Mouse (Mus musculus) CH12.LX (cell line): ENCODE measurements at regions not wholly inside any gene's neighbourhood (a gene's known extent, or its start where the extent isn't known, plus 50 kb on each side); places are given as distances from the start of the nearest gene placed in this dataset.

Experiments
- DNase-seq: peaks from one replicate; pipeline ENCODE4 v3.0.0-alpha.2; 2013; ENCODE audit errors: extremely low read depth
- H3K27ac ChIP-seq: 2 replicates; pipeline ENCODE4 v1.5.1; 2012; ENCODE audit warnings: low read depth, mild to moderate bottlenecking, control low read depth, moderate library complexity; ENCODE audit not compliant: insufficient read depth
- H3K27me3 ChIP-seq: replicated peaks from 2 replicates; pipeline ENCODE3; 2012; ENCODE audit warnings: inconsistent platforms
- H3K36me3 ChIP-seq, 2 experiments: replicated peaks in 1 of 2; 2 replicates each; pipeline versions ENCODE3 to v1.6.1; 2012; ENCODE audit warnings: inconsistent platforms in 1 of 2, low read length in 1 of 2, mild to moderate bottlenecking in 1 of 2, mixed read lengths in 1 of 2, moderate library complexity in 1 of 2; ENCODE audit not compliant: control insufficient read depth in 1 of 2, insufficient read depth in 1 of 2
- H3K4me1 ChIP-seq, 2 experiments: 2 replicates each; pipeline ENCODE4 v1.6.1; 2012; ENCODE audit warnings: inconsistent platforms in 1 of 2, moderate library complexity in 1 of 2; ENCODE audit not compliant: insufficient read depth in 2 of 2, control insufficient read depth in 1 of 2
- H3K4me2 ChIP-seq: 2 replicates; pipeline ENCODE4 v1.6.1; 2012; ENCODE audit warnings: low read depth, mild to moderate bottlenecking, control low read depth; ENCODE audit not compliant: poor library complexity, insufficient read depth, severe bottlenecking
- H3K4me3 ChIP-seq, 3 experiments: fragments of 150-350 bp in 1 of 3; sonication (generic) in 1 of 3; replicated peaks in 1 of 3; 2 replicates each; pipeline versions ENCODE3 to v1.5.1; 2011 to 2012; ENCODE audit warnings: low read depth in 2 of 3, low read length in 2 of 3, mild to moderate bottlenecking in 2 of 3, moderate library complexity in 2 of 3, control low read depth in 1 of 3, improper control_type of control experiment in 1 of 3, inconsistent platforms in 1 of 3, mixed read lengths in 1 of 3; ENCODE audit not compliant: poor library complexity in 1 of 3
- H3K79me2 ChIP-seq: replicated peaks from 2 replicates; pipeline ENCODE4 v1.6.1; 2012; ENCODE audit warnings: mild to moderate bottlenecking, moderate library complexity; ENCODE audit not compliant: control insufficient read depth, poor library complexity, insufficient read depth, severe bottlenecking; ENCODE audit errors: extremely low read depth
- H3K9ac ChIP-seq: 2 replicates; pipeline ENCODE4 v1.6.1; 2012; ENCODE audit warnings: low read depth, mild to moderate bottlenecking, control low read depth, moderate library complexity; ENCODE audit not compliant: insufficient read depth
- H3K9me3 ChIP-seq: replicated peaks from 2 replicates; pipeline ENCODE3; 2012; ENCODE audit warnings: low read length, inconsistent platforms, mixed read lengths
- BHLHE40 ChIP-seq: IDR thresholded peaks from 2 replicates; pipeline ENCODE4 v1.6.1; 2011; ENCODE audit warnings: mild to moderate bottlenecking, low read depth, low read length, improper control_type of control experiment
- CHD2 ChIP-seq: IDR thresholded peaks from 2 replicates; pipeline ENCODE4 v1.6.1; 2011; ENCODE audit warnings: low read length, improper control_type of control experiment
- CTCF ChIP-seq, 2 experiments: IDR thresholded peaks in 1 of 2; conservative IDR thresholded peaks in 1 of 2; 2 replicates each; pipeline ENCODE4 v1.5.1; 2011 to 2012; ENCODE audit warnings: low read depth in 2 of 2, low read length in 2 of 2, improper control_type of control experiment in 1 of 2, inconsistent platforms in 1 of 2, mild to moderate bottlenecking in 1 of 2, moderate library complexity in 1 of 2
- E2F4 ChIP-seq: IDR thresholded peaks from 2 replicates; pipeline ENCODE4 v1.6.1; 2011; ENCODE audit warnings: low read depth, low read length, improper control_type of control experiment; ENCODE audit not compliant: insufficient replicate concordance
- ELF1 ChIP-seq: IDR thresholded peaks from 2 replicates; pipeline ENCODE4 v1.6.1; 2014; ENCODE audit warnings: low read depth, mild to moderate bottlenecking, inconsistent platforms, low read length, improper control_type of control experiment
- EP300 ChIP-seq: IDR thresholded peaks from 2 replicates; pipeline ENCODE4 v1.6.1; 2011; ENCODE audit warnings: low read length, improper control_type of control experiment
- HCFC1 ChIP-seq: IDR thresholded peaks from 2 replicates; pipeline ENCODE4 v1.6.1; 2012; ENCODE audit warnings: low read depth, mild to moderate bottlenecking, inconsistent platforms, low read length, improper control_type of control experiment
- IRF4 ChIP-seq: IDR thresholded peaks from 2 replicates; pipeline ENCODE4 v1.6.1; 2014; ENCODE audit warnings: low read depth, mild to moderate bottlenecking, inconsistent platforms, low read length, improper control_type of control experiment
- JUN ChIP-seq: IDR thresholded peaks from 2 replicates; pipeline ENCODE4 v1.6.1; 2011; ENCODE audit warnings: low read depth, mild to moderate bottlenecking, low read length, improper control_type of control experiment, moderate library complexity; ENCODE audit not compliant: insufficient read depth
- JUND ChIP-seq: conservative IDR thresholded peaks from 2 replicates; pipeline ENCODE4 v1.6.1; 2011; ENCODE audit warnings: low read depth, low read length, improper control_type of control experiment
- MAFK ChIP-seq: IDR thresholded peaks from 2 replicates; pipeline ENCODE4 v1.6.1; 2011; ENCODE audit warnings: low read length, improper control_type of control experiment; ENCODE audit not compliant: insufficient replicate concordance
- MAX ChIP-seq: IDR thresholded peaks from 2 replicates; pipeline ENCODE4 v1.6.1; 2011; ENCODE audit warnings: low read length, improper control_type of control experiment
- MAZ ChIP-seq: IDR thresholded peaks from 2 replicates; pipeline ENCODE4 v1.6.1; 2012; ENCODE audit warnings: low read depth, mild to moderate bottlenecking, inconsistent platforms, low read length, improper control_type of control experiment, moderate library complexity
- MEF2A ChIP-seq: IDR thresholded peaks from 2 replicates; pipeline ENCODE4 v1.6.1; 2014; ENCODE audit warnings: low read depth, mild to moderate bottlenecking, inconsistent platforms, low read length, improper control_type of control experiment, borderline replicate concordance
- MXI1 ChIP-seq: IDR thresholded peaks from 2 replicates; pipeline ENCODE4 v1.6.1; 2011; ENCODE audit warnings: mild to moderate bottlenecking, low read depth, low read length, improper control_type of control experiment
- MYC ChIP-seq: IDR thresholded peaks from 2 replicates; pipeline ENCODE4 v1.6.1; 2011; ENCODE audit warnings: low read depth, mild to moderate bottlenecking, improper control_type of control experiment, low read length
- NELFE ChIP-seq: IDR thresholded peaks from 2 replicates; pipeline ENCODE4 v1.6.1; 2011; ENCODE audit warnings: low read depth, low read length, improper control_type of control experiment
- NRF1 ChIP-seq: IDR thresholded peaks from 2 replicates; pipeline ENCODE4 v1.6.1; 2014; ENCODE audit warnings: low read depth, mild to moderate bottlenecking, inconsistent platforms, low read length, improper control_type of control experiment, moderate library complexity
- PAX5 ChIP-seq: IDR thresholded peaks from 2 replicates; pipeline ENCODE4 v1.6.1; 2012; ENCODE audit warnings: low read length, inconsistent platforms, mixed read lengths
- POLR2AphosphoS2 ChIP-seq: IDR thresholded peaks from 2 replicates; pipeline ENCODE4 v1.6.1; 2011; ENCODE audit warnings: low read depth, low read length, improper control_type of control experiment
- RCOR1 ChIP-seq: conservative IDR thresholded peaks from 2 replicates; pipeline ENCODE4 v1.6.1; 2012; ENCODE audit warnings: low read depth, mild to moderate bottlenecking, inconsistent platforms, low read length, improper control_type of control experiment
- TCF12 ChIP-seq: IDR thresholded peaks from 2 replicates; pipeline ENCODE4 v1.6.1; 2014; ENCODE audit warnings: low read depth, mild to moderate bottlenecking, inconsistent platforms, low read length, improper control_type of control experiment
- USF1 ChIP-seq: IDR thresholded peaks from 2 replicates; pipeline ENCODE4 v1.6.1; 2014; ENCODE audit warnings: low read depth, mild to moderate bottlenecking, inconsistent platforms, low read length, improper control_type of control experiment
- dilution Hi-C: fragments of 300-500 bp; cut with MboI; formaldehyde crosslinking; loops from 2 replicates; pipeline ENCODE4 v1.14.3; 2020; ENCODE audit warnings: low sequenced_read_pairs; ENCODE audit not compliant: extremely low pct_unique_long_range_greater_than_20kb, extremely low pct_ligation_motif_present
- in situ Hi-C: fragments of 300-500 bp; cut with MboI; formaldehyde crosslinking; loops from 3 replicates; pipeline ENCODE4 v1.14.3; 2019; ENCODE audit warnings: low sequenced_read_pairs, low pct_ligation_motif_present, low pct_unique_long_range_greater_than_20kb, mixed read lengths

GRCm38 (mm10) chr11:31461824-31462223 is 92.0 kb upstream of the Stc2 start:
- in situ Hi-C loops (no loop called here), dilution Hi-C loops (no loop called here)
- no peak overlapping the region for H3K4me3 ChIP-seq
- no peaks in the 10 kb centered on the region for H3K27me3 ChIP-seq
- H3K36me3 ChIP-seq = no peaks in the 10 kb centered on the region
- no peak for DNase-seq
- H3K27ac ChIP-seq = no peak overlapping the region
- TF ChIP-seq ELF1 (no peak), MYC (no peak), CTCF (conservative IDR thresholded peaks at IDR 0.05 in 1 of 2, IDR thresholded peaks at IDR 0.05 in 1 of 2; ENCODE audit: low read depth in 2 of 2, low read length in 2 of 2) (no peak), BHLHE40 (no peak), MAZ (no peak), MAFK (no peak), NRF1 (no peak), PAX5 (no peak), HCFC1 (no peak), JUN (no peak), E2F4 (no peak), POLR2AphosphoS2 (no peak), MXI1 (no peak), MEF2A (no peak), TCF12 (no peak), MAX (no peak), IRF4 (no peak), EP300 (no peak), USF1 (no peak)
- TF ChIP-seq, all 38 proteins: peak for 0
- Histone ChIP-seq H3K4me2 (no peak overlapping the region), H3K9ac (no peak overlapping the region), H3K79me2 (no peaks in the 10 kb centered on the region), H3K4me1 (no peaks in the 10 kb centered on the region), H3K9me3 (no peaks in the 10 kb centered on the region)

GRCm38 (mm10) chr11:31461348-31461747 is 91.5 kb upstream of the Stc2 start:
- TF ChIP-seq TCF12 (no peak), RCOR1 (no peak), NELFE (no peak), JUND (no peak), CHD2 (no peak), POLR2AphosphoS2 (no peak), MEF2A (no peak), MAX (no peak)
- TF ChIP-seq, all 38 proteins: peak for 0
- H3K27ac ChIP-seq = no peak overlapping the region
- no peaks in the 10 kb centered on the region for H3K27me3 ChIP-seq
- no peak overlapping the region for H3K4me3 ChIP-seq
- no peaks in the 10 kb centered on the region for H3K79me2 ChIP-seq
- H3K4me1 ChIP-seq = no peaks in the 10 kb centered on the region
- no peak overlapping the region for H3K9ac ChIP-seq
- H3K9me3 ChIP-seq = no peaks in the 10 kb centered on the region
- in situ Hi-C loops (no loop called here), dilution Hi-C loops (no loop called here)
- no peak for DNase-seq
- no peak overlapping the region for H3K4me2 ChIP-seq
- no peaks in the 10 kb centered on the region for H3K36me3 ChIP-seq
